Mouse (Mus musculus) heart, embryonic 11.5 days (tissue): ENCODE data around the gene Cmbl. TPM values are rescaled to one million over a fixed set of nuclear protein-coding genes. Genes with fewer than 3 reads are reported as not detected.
A peak's percentile ranks its signal among the peaks of the same experiment; 100 is the strongest.

Experiments used
- ATAC-seq: fragments of 200-750 bp; cut with Nextera tagmentation; replicated peaks from 2 replicates; pipeline ENCODE4 v1.8.0; 2017; ENCODE audit warnings: moderate library complexity; ENCODE audit not compliant: insufficient number of reproducible peaks, low FRiP score, low TSS enrichment
- H3K27ac ChIP-seq: fragments of 300-500 bp; sonication (generic); 2 replicates; pipeline ENCODE4 v1.5.1; 2014; ENCODE audit warnings: mild to moderate bottlenecking, low read depth, low read length
- H3K27me3 ChIP-seq: fragments of 300-500 bp; sonication (generic); 2 replicates; pipeline ENCODE4 v1.6.1; 2014; ENCODE audit warnings: mild to moderate bottlenecking, low read length, mixed read lengths; ENCODE audit not compliant: control insufficient read depth, insufficient read depth
- H3K36me3 ChIP-seq: fragments of 300-500 bp; sonication (generic); 2 replicates; pipeline ENCODE4 v1.6.1; 2014; ENCODE audit warnings: mild to moderate bottlenecking, low read length, moderate library complexity, mixed read lengths; ENCODE audit not compliant: control insufficient read depth, insufficient read depth
- H3K4me1 ChIP-seq: fragments of 300-500 bp; sonication (generic); 2 replicates; pipeline ENCODE4 v1.6.1; 2014; ENCODE audit warnings: low read length; ENCODE audit not compliant: control insufficient read depth, insufficient read depth
- H3K4me2 ChIP-seq: fragments of 300-500 bp; sonication (generic); 2 replicates; pipeline ENCODE4 v1.6.1; 2014; ENCODE audit warnings: mild to moderate bottlenecking, moderate library complexity
- H3K4me3 ChIP-seq: fragments of 300-500 bp; sonication (generic); 2 replicates; pipeline ENCODE4 v1.5.1; 2014; ENCODE audit warnings: low read depth, low read length
- H3K9ac ChIP-seq: fragments of 300-500 bp; sonication (generic); 2 replicates; pipeline ENCODE4 v1.6.1; 2014; ENCODE audit warnings: mild to moderate bottlenecking, low read depth, low read length, moderate library complexity
- H3K9me3 ChIP-seq: fragments of 300-500 bp; sonication (generic); replicated peaks from 2 replicates; pipeline ENCODE4 v1.6.1; 2016; ENCODE audit warnings: low read length; ENCODE audit not compliant: control insufficient read depth
- WGBS: fragments of 180-500 bp; shearing (Covaris S2); extraction: QIAGEN DNeasy Blood & Tissue Kit; methylation state at CpG from one replicate; pipeline ENCODE4 v1.1.7; 2014; ENCODE audit not compliant: insufficient replicate concordance; 5-methylcytosine and 5-hydroxymethylcytosine counted together
- polyA plus RNA-seq: library from polyadenylated mRNA; unstranded; fragments of >200 nt; fragmentation: Nextera tagmentation; extraction: Ambion mirVana; gene quantifications from 2 replicates; pipeline ENCODE4 v1.2.1, GENCODE M21; 2014

The Cmbl gene
- polyA plus RNA-seq, 1 experiment from 2014 or later = 6.6 TPM

GRCm38 (mm10) chr15:31611027-31611426 lies 45.8 kb downstream of the Cmbl start:
- WGBS = 68% methylated on average over 3 of the region's 3 CpGs
- no peak for ATAC-seq
- H3K27me3 ChIP-seq = no peaks in the 10 kb centered on the region
- H3K27ac ChIP-seq = no peak overlapping the region
- no peak overlapping the region for H3K4me2 ChIP-seq
- H3K4me1 ChIP-seq = peaks cover 4% of the 10 kb centered on the region; the same call in 1 of the 2 replicates
- no peak overlapping the region for H3K9ac ChIP-seq
- no peak overlapping the region for H3K4me3 ChIP-seq
- H3K9me3 ChIP-seq = no peaks in the 10 kb centered on the region
- no peaks in the 10 kb centered on the region for H3K36me3 ChIP-seq

- no peak overlapping the region for H3K9ac ChIP-seq
- ATAC-seq = no peak
- no peak overlapping the region for H3K4me2 ChIP-seq
- no peak overlapping the region for H3K27ac ChIP-seq
- peaks cover 1% of the 10 kb centered on the region; the same call in 1 of the 2 replicates for H3K36me3 ChIP-seq
- no peaks in the 10 kb centered on the region for H3K9me3 ChIP-seq
- H3K4me1 ChIP-seq = peaks cover under 1% of the 10 kb centered on the region; the same call in 1 of the 2 replicates
- WGBS = 88% methylated on average over 4 of the region's 4 CpGs
- no peak overlapping the region for H3K4me3 ChIP-seq
- H3K27me3 ChIP-seq = no peaks in the 10 kb centered on the region
Observed at GRCm38 (mm10) chr15:31611976-31612375, 46.8 kb downstream of the Cmbl start.

GRCm38 (mm10) chr15:31613826-31614453 lies 48.8 kb downstream of the Cmbl start:
- ATAC-seq = no peak
- H3K4me3 ChIP-seq = no peak overlapping the region
- no peak overlapping the region for H3K4me2 ChIP-seq
- peaks cover 3% of the 10 kb centered on the region for H3K36me3 ChIP-seq
- no peak overlapping the region for H3K9ac ChIP-seq
- no peaks in the 10 kb centered on the region for H3K27me3 ChIP-seq
- H3K4me1 ChIP-seq = no peaks in the 10 kb centered on the region
- 84% methylated on average over 6 of the region's 6 CpGs for WGBS
- no peaks in the 10 kb centered on the region for H3K9me3 ChIP-seq
- no peak overlapping the region for H3K27ac ChIP-seq

GRCm38 (mm10) chr15:31614666-31615065 lies 49.5 kb downstream of the Cmbl start:
- H3K4me1 ChIP-seq = no peaks in the 10 kb centered on the region
- peaks cover 5% of the 10 kb centered on the region for H3K36me3 ChIP-seq
- H3K4me3 ChIP-seq = no peak overlapping the region
- no peak for ATAC-seq
- no peak overlapping the region for H3K27ac ChIP-seq
- no peak overlapping the region for H3K9ac ChIP-seq
- no peaks in the 10 kb centered on the region for H3K9me3 ChIP-seq
- no peak overlapping the region for H3K4me2 ChIP-seq
- 88% methylated on average over 2 of the region's 2 CpGs for WGBS
- no peaks in the 10 kb centered on the region for H3K27me3 ChIP-seq

GRCm38 (mm10) chr15:31617261-31617660 lies 52.1 kb downstream of the Cmbl start:
- no peak overlapping the region for H3K9ac ChIP-seq

GRCm38 (mm10) chr15:31619521-31619920 lies 54.3 kb downstream of the Cmbl start:
- no peaks in the 10 kb centered on the region for H3K9me3 ChIP-seq
- H3K9ac ChIP-seq = no peak overlapping the region
- no peak for ATAC-seq
- H3K27me3 ChIP-seq = no peaks in the 10 kb centered on the region
- H3K4me2 ChIP-seq = no peak overlapping the region
- peaks cover 8% of the 10 kb centered on the region for H3K36me3 ChIP-seq
- whole genome bisulfite sequencing = 90% methylated on average over 8 of the region's 8 CpGs
- H3K27ac ChIP-seq = no peak overlapping the region
- H3K4me1 ChIP-seq = no peaks in the 10 kb centered on the region
- H3K4me3 ChIP-seq = no peak overlapping the region

More at GRCm38 (mm10) chr15:31617261-31617660, 52.1 kb downstream of the Cmbl start:
- H3K4me1 ChIP-seq = no peaks in the 10 kb centered on the region
- no peaks in the 10 kb centered on the region for H3K27me3 ChIP-seq
- no peak overlapping the region for H3K27ac ChIP-seq
- no peak overlapping the region for H3K4me3 ChIP-seq
- ATAC-seq = no peak
- 91% methylated on average over 9 of the region's 9 CpGs for WGBS
- no peaks in the 10 kb centered on the region for H3K9me3 ChIP-seq
- peaks cover 8% of the 10 kb centered on the region for H3K36me3 ChIP-seq
- H3K4me2 ChIP-seq = no peak overlapping the region

GRCm38 (mm10) chr15:31627277-31628154 lies 62.3 kb downstream of the Cmbl start:
- Histone ChIP-seq H3K4me1 (no peaks in the 10 kb centered on the region), H3K27ac (0 out of 2 replicates have a peak overlapping the region, but pooled peaks have one; percentile 25), H3K9me3 (no peaks in the 10 kb centered on the region), H3K4me2 (0 out of 2 replicates have a peak overlapping the region, but pooled peaks have one; percentile 3), H3K9ac (no peak overlapping the region), H3K36me3 (no peaks in the 10 kb centered on the region), H3K4me3 (no peak overlapping the region), H3K27me3 (no peaks in the 10 kb centered on the region)
- 41% methylated on average over 12 of the region's 12 CpGs for WGBS
- no peak for ATAC-seq

- Histone ChIP-seq H3K36me3 (no peaks in the 10 kb centered on the region), H3K4me3 (no peak overlapping the region), H3K4me1 (no peaks in the 10 kb centered on the region), H3K27ac (no peak overlapping the region), H3K9me3 (no peaks in the 10 kb centered on the region), H3K9ac (no peak overlapping the region), H3K27me3 (no peaks in the 10 kb centered on the region), H3K4me2 (no peak overlapping the region)
- no peak for ATAC-seq
- WGBS = 76% methylated on average over 10 of the region's 10 CpGs
Observed at GRCm38 (mm10) chr15:31628180-31628579, 63.0 kb downstream of the Cmbl start.
